Mouse (Mus musculus) thymus, postnatal 10 days (tissue): ENCODE results near the gene Defb5.
"Not testable (repeated sequence)": the region's sequence is repeated elsewhere in the genome, so short reads cannot be mapped to it uniquely, and the experiment has no call there.

Experiments used
- DNase-seq, 2 experiments: peaks; one replicate each; pipeline ENCODE4 v3.0.0; 2021; ENCODE audit warnings: low spot score in 2 of 2

Defb5 gene

DNA sequence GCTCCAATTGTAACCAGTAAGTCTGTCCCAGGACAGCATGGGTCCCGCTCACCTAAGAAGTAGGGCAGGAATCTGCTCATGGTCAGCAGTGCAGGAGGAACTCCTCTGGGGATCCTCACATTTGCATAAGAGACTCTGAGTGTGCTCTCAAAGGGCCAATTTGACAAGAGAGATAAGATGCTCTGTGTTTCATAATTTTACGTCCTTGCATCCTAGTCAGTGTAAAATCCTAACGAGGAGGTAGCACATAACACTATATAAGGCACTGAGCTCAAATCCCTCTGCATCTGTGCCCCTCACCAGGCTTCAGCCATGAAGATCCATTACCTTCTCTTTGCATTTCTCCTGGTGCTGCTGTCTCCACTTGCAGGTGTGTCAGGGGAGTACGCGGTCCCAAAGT lies at the start of gene Defb5:
Defb5 (plus strand) TSS at position 301 of the 400 bp plus-strand sequence.
- no peak for DNase-seq

DNA sequence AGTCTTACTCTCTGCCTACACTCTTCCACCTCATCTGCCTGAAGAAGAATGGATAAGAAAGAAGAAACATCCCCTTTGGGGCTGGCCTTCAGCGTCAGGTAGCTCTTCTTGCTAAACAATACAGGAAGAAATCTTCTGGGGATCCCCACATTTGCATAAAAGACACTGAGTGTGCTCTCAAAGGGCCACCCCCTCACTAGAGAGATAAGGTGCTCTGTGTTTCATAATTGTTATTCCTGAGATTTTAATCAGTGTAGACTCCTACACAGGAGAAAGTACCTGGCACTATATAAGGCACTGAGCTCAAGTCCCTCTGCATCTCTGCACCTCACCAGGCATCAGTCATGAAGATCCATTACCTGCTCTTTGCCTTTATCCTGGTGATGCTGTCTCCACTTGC lies 22.2 kb upstream of the Defb5 start, which contains the start of gene Defb6:
Defb6 (plus strand) TSS at position 318 of the 400 bp plus-strand sequence.
- DNase-seq = no peak

DNA sequence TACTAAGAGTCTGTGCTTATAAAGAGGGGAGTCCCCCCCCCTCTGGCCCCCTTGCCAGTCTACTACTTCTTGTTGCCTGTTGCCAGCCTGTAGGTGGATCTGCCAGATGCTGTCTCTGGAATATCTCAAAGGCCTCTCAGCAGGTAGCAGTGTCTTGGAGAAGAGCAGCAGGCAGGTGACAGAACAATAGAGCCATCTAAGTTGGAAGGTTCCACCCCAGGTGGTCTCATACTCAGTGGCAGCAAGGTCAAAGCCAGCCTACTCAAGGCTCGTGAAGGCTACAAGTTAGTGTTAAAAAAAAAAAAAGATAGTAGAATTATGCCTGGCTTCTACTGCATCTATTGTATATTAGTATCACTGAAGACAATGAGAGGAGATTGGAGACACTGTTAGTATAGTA lies 9.3 kb upstream of the Defb5 start:
- DNase-seq = no peak

DNA sequence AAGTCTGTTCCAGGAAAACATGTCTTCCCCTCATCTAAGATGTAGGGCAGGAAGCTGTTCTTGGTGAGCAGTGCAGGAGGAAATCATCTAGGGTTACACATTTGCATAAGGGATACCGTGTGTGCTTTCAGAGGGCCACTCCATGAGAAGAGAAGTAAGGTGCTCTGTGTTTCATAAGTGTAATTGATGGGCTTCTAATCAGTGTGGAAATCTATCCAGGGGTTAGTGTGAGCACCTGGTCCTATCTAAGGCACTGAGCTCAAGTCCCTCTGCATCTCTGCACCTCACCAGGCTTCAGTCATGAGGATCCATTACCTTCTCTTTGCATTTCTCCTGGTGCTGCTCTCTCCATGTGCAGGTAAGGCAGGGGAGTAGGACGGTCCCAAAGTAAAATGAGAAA lies 7.8 kb upstream of the Defb5 start, which contains the start of gene Defb46:
Defb46 (plus strand) TSS at position 301 of the 400 bp plus-strand sequence.
- DNase-seq = no peak

DNA sequence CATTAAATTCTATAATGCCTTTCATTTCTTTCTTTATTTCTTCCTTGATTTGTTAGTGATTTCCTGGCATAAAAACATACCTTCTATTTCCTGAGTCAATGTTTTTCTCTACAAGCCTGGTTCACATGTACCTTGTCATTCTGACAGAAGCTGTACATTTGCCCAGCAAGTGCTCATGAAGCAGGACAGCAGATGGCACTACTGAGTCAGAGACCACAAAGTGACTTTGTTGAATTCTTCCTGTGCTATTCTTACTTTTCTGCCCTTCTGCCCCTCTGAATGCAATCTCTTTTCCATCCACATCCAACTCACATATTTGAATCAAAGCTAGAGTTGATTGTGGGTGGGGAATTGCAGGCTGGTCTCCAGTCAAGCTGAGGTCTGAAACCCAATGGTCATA lies 10.8 kb downstream of the Defb5 start:
- DNase-seq = no peak

DNA sequence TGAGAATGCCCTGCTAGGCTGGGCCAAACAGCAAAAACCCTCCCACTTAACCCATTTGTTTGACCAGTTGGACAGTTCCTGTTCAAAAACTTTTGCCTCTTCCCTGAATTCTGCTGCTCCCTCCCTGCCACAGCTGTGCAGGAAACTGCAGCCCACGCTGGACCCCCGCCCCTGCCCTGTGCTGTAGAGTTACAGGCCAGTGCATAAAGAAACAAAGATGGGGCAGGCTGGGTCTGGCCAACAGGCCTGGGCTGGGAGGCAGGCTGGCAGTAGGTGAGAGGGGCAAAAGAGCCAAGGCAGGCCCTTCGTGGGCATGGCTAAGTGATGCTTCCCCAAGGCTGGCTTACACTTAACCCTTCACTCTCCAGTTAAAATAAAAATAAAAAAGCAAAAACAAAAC lies 12.3 kb downstream of the Defb5 start:
- DNase-seq = no peak

DNA sequence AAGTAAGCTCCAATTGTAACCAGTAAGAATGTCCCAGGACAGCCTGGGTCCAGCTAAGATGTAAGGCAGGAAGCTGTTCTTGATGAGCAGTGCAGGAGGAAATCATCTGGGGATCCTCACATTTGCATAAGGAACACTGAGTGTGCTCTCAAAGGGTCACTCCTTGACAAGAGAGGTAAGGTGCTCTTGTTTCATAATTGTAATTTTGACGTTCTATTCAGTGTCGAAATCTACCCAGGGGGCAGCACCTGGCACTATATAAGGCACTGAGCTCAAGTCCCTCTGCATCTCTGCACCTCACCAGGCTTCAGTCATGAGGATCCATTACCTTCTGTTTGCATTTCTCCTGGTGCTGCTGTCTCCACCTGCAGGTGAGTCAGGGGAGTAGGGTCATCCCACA lies 45.7 kb downstream of the Defb5 start, which contains the start of gene Defb3:
Defb3 (plus strand) TSS at position 301 of the 400 bp plus-strand sequence.
- not testable (repeated sequence) for DNase-seq

DNA sequence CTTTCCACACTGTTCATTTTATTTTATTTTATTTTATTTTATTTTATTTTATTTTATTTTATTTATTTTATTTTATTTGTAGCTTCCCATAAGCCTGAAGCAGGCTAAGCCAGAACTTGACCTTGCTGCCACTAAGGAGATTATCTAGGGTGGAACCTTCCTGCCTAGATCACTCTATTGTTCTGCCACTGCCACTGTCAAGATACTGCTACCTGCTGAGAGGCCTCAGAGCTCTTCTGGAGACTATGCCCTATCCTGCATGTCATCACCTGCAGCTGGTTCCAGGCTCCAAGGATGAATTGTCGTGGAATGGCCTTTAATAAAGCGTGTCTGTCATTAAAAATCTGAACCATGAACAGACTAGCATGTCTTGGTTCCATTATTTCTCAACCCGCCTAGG lies 51.0 kb downstream of the Defb5 start:
- not testable (repeated sequence) for DNase-seq
